Mouse (Mus musculus) liver, adult 2 months (tissue): Measurements from ENCODE around the gene Ddc. TPM values are rescaled to one million over a fixed set of nuclear protein-coding genes. Genes with fewer than 3 reads are reported as not detected.

Source experiments
- DNase-seq: peaks from one replicate; pipeline ENCODE4 v3.0.0-alpha.2; 2011; ENCODE audit warnings: low read depth, low spot score; ENCODE audit errors: extremely low read depth
- H3K27ac ChIP-seq: fragments of 200-500 bp; replicated peaks from 2 replicates; pipeline ENCODE4 v1.5.1; 2012; ENCODE audit warnings: low read depth, mild to moderate bottlenecking, control low read depth, inconsistent platforms, low read length; ENCODE audit not compliant: insufficient read depth
- H3K27me3 ChIP-seq: fragments of 200-500 bp; 2 replicates; pipeline ENCODE4 v1.6.1; 2012; ENCODE audit warnings: mild to moderate bottlenecking, moderate library complexity, low read length, inconsistent platforms; ENCODE audit not compliant: control insufficient read depth, insufficient read depth
- H3K36me3 ChIP-seq: fragments of 200-500 bp; 2 replicates; pipeline ENCODE4 v1.6.1; 2012; ENCODE audit warnings: low read length, inconsistent platforms; ENCODE audit not compliant: control insufficient read depth, insufficient read depth
- H3K4me1 ChIP-seq: fragments of 200-500 bp; 2 replicates; pipeline ENCODE4 v1.6.1; 2011; ENCODE audit warnings: low read length; ENCODE audit not compliant: control insufficient read depth, insufficient read depth
- H3K4me3 ChIP-seq: fragments of 200-500 bp; 2 replicates; pipeline ENCODE4 v1.5.1; 2011; ENCODE audit warnings: low read depth, mild to moderate bottlenecking, control low read depth, low read length, moderate library complexity; ENCODE audit not compliant: insufficient read depth
- H3K79me2 ChIP-seq: fragments of 200-500 bp; 2 replicates; pipeline ENCODE4 v1.6.1; 2012; ENCODE audit warnings: inconsistent platforms, mild to moderate bottlenecking, low read length, moderate library complexity; ENCODE audit not compliant: control insufficient read depth, insufficient read depth
- H3K9ac ChIP-seq: fragments of 200-500 bp; 2 replicates; pipeline ENCODE4 v1.6.1; 2012; ENCODE audit warnings: low read depth, mild to moderate bottlenecking, control low read depth, inconsistent platforms, low read length
- CTCF ChIP-seq: fragments of 200-500 bp; IDR thresholded peaks from 2 replicates; pipeline ENCODE4 v1.5.1; 2011; ENCODE audit warnings: low read depth, low read length, control low read depth
- POLR2A ChIP-seq: fragments of 200-500 bp; IDR thresholded peaks from 2 replicates; pipeline ENCODE4 v1.6.1; 2011; ENCODE audit warnings: low read length, control low read depth; ENCODE audit not compliant: insufficient read depth; ENCODE audit errors: extremely low read depth
- WGBS: fragments of 180-500 bp; shearing (Covaris S2); methylation state at CpG from one replicate; pipeline ENCODE4 v1.1.7; 2018; 5-methylcytosine and 5-hydroxymethylcytosine counted together
- polyA plus RNA-seq: library from polyadenylated mRNA; depleted of rRNA; stranded (reverse); fragments of >200 nt; gene quantifications from 2 replicates; pipeline ENCODE4 v1.2.3, GENCODE M21; 2012; rRNA removed
- total RNA-seq: library from RNA; depleted of rRNA; stranded (reverse); fragments of >200 nt; gene quantifications from 2 replicates; pipeline ENCODE4 v1.2.3, GENCODE M21; 2014; rRNA removed

Ddc gene
- total RNA-seq (56.4 and 67.3 TPM in 2 replicates), polyA plus RNA-seq (75.7 and 82.3 TPM in 2 replicates)

- Histone ChIP-seq H3K9ac (peak within 1 kb of the TSS; percentile 78), H3K79me2 (no peaks in the 10 kb centered on the region; the same call in 1 of the 2 replicates), H3K4me1 (peaks cover 21% of the 10 kb centered on the region), H3K36me3 (no peaks in the 10 kb centered on the region), H3K4me3 (peak within 1 kb of the TSS; percentile 56), H3K27ac (peak within 1 kb of the TSS; percentile 70), H3K27me3 (no peaks in the 10 kb centered on the region)
- peak; percentile 96 for DNase-seq
- WGBS = 25% methylated on average over 12 of the region's 12 CpGs
- TF ChIP-seq CTCF (no peak), POLR2A (no peak)
These were observed at the start of gene Ddc for GRCm38 (mm10) chr11:11897645-11898357. Gene Ddc, minus strand, starts transcription at chr11:11898144.

GRCm38 (mm10) chr11:11945766-11946165, 47.8 kb upstream of the Ddc start:
- peaks cover 8% of the 10 kb centered on the region for H3K4me1 ChIP-seq
- no peak overlapping the region for H3K27ac ChIP-seq
- no peak overlapping the region for H3K4me3 ChIP-seq
- 30% methylated on average over 4 of the region's 4 CpGs for WGBS
- no peaks in the 10 kb centered on the region for H3K79me2 ChIP-seq
- H3K36me3 ChIP-seq = no peaks in the 10 kb centered on the region; the same call in 1 of the 2 replicates
- no peak for DNase-seq
- TF ChIP-seq POLR2A (no peak), CTCF (no peak)
- H3K9ac ChIP-seq = no peak overlapping the region
- H3K27me3 ChIP-seq = no peaks in the 10 kb centered on the region

- WGBS = 98% methylated on average over 4 of the region's 4 CpGs
- no peak for DNase-seq
- no peaks in the 10 kb centered on the region for H3K79me2 ChIP-seq
- H3K9ac ChIP-seq = no peak overlapping the region
- no peaks in the 10 kb centered on the region; the same call in 1 of the 2 replicates for H3K36me3 ChIP-seq
- TF ChIP-seq CTCF (no peak), POLR2A (no peak)
- peaks cover 8% of the 10 kb centered on the region for H3K4me1 ChIP-seq
- H3K4me3 ChIP-seq = no peak overlapping the region
- H3K27me3 ChIP-seq = no peaks in the 10 kb centered on the region
- no peak overlapping the region for H3K27ac ChIP-seq
These were observed 46.9 kb upstream of the Ddc start for GRCm38 (mm10) chr11:11944814-11945213.

- peaks cover 8% of the 10 kb centered on the region for H3K4me1 ChIP-seq
These were observed 46.1 kb upstream of the Ddc start for GRCm38 (mm10) chr11:11944082-11944349.

GRCm38 (mm10) chr11:11943240-11944081, 45.5 kb upstream of the Ddc start:
- Histone ChIP-seq H3K27ac (no peak overlapping the region), H3K79me2 (no peaks in the 10 kb centered on the region), H3K9ac (no peak overlapping the region), H3K4me3 (no peak overlapping the region), H3K4me1 (peaks cover 8% of the 10 kb centered on the region), H3K36me3 (no peaks in the 10 kb centered on the region; the same call in 1 of the 2 replicates), H3K27me3 (no peaks in the 10 kb centered on the region)
- no peak for TF ChIP-seq POLR2A
- TF ChIP-seq CTCF = no peak
- DNase-seq = no peak
- WGBS = 93% methylated on average over 13 of the region's 13 CpGs

More at GRCm38 (mm10) chr11:11944082-11944349, 46.1 kb upstream of the Ddc start:
- Histone ChIP-seq H3K27ac (no peak overlapping the region), H3K9ac (no peak overlapping the region), H3K4me3 (no peak overlapping the region), H3K79me2 (no peaks in the 10 kb centered on the region), H3K36me3 (no peaks in the 10 kb centered on the region; the same call in 1 of the 2 replicates), H3K27me3 (no peaks in the 10 kb centered on the region)
- no peak for DNase-seq
- no peak for TF ChIP-seq POLR2A
- TF ChIP-seq CTCF = no peak
